Mouse (Mus musculus) liver, embryonic 12.5 days (tissue): Measurements from ENCODE around the gene Acta2. TPM values are rescaled to one million over a fixed set of nuclear protein-coding genes. Genes with fewer than 3 reads are reported as not detected.

Experiments
- ATAC-seq: fragments of 200-750 bp; cut with Nextera tagmentation; 2 replicates; pipeline ENCODE4 v1.8.0; 2017; ENCODE audit warnings: moderate number of reproducible peaks, mild to moderate bottlenecking, moderate library complexity
- H3K27ac ChIP-seq: fragments of 300-500 bp; sonication (generic); 2 replicates; pipeline ENCODE4 v1.5.1; 2016; ENCODE audit warnings: mild to moderate bottlenecking
- H3K27me3 ChIP-seq: fragments of 300-500 bp; sonication (generic); replicated peaks from 2 replicates; pipeline ENCODE4 v1.6.1; 2016; ENCODE audit warnings: mild to moderate bottlenecking, moderate library complexity
- H3K36me3 ChIP-seq: fragments of 300-500 bp; sonication (generic); 2 replicates; pipeline ENCODE4 v1.6.1; 2016; ENCODE audit warnings: mild to moderate bottlenecking, moderate library complexity
- H3K4me1 ChIP-seq: fragments of 300-500 bp; sonication (generic); 2 replicates; pipeline ENCODE4 v1.6.1; 2016
- H3K4me2 ChIP-seq: fragments of 300-500 bp; sonication (generic); 2 replicates; pipeline ENCODE4 v1.6.1; 2016; ENCODE audit warnings: mild to moderate bottlenecking, moderate library complexity
- H3K4me3 ChIP-seq: fragments of 300-500 bp; sonication (generic); 2 replicates; pipeline ENCODE4 v1.5.1; 2016; ENCODE audit warnings: mild to moderate bottlenecking, moderate library complexity
- H3K9ac ChIP-seq: fragments of 300-500 bp; sonication (generic); 2 replicates; pipeline ENCODE4 v1.6.1; 2016; ENCODE audit warnings: mild to moderate bottlenecking, moderate library complexity
- H3K9me3 ChIP-seq: fragments of 300-500 bp; sonication (generic); replicated peaks from 2 replicates; pipeline ENCODE4 v1.6.1; 2016; ENCODE audit warnings: mild to moderate bottlenecking, moderate library complexity
- WGBS: fragments of 180-500 bp; shearing (Covaris S2); methylation state at CpG from one replicate; pipeline ENCODE4 v1.1.7; 2016; ENCODE audit not compliant: insufficient replicate concordance; 5-methylcytosine and 5-hydroxymethylcytosine counted together
- polyA plus RNA-seq: library from polyadenylated mRNA; unstranded; fragments of >200 nt; fragmentation: Nextera tagmentation; extraction: Ambion mirVana; gene quantifications from 2 replicates; pipeline ENCODE4 v1.2.1, GENCODE M21; 2016

Gene Acta2
- polyA plus RNA-seq, 1 experiment from 2014 or later, result 26.4 TPM

- no peaks in the 10 kb centered on the region for H3K9me3 ChIP-seq
Observed at GRCm38 (mm10) chr19:34289948-34290789, 34.8 kb upstream of the Acta2 start, which contains the start of gene Fas. TSS of gene Fas (plus strand) at chr19:34290666.

GRCm38 (mm10) chr19:34288696-34289095, 33.3 kb upstream of the Acta2 start:
- Histone ChIP-seq H3K27me3 (peaks cover 10% of the 10 kb centered on the region), H3K36me3 (no peaks in the 10 kb centered on the region), H3K4me3 (no peak overlapping the region), H3K27ac (no peak overlapping the region), H3K4me2 (no peak overlapping the region), H3K9me3 (no peaks in the 10 kb centered on the region), H3K4me1 (peaks cover 10% of the 10 kb centered on the region; the same call in 1 of the 2 replicates), H3K9ac (no peak overlapping the region)
- 86% methylated on average over 1 of the region's 1 CpGs for WGBS
- ATAC-seq, result no peak

More at GRCm38 (mm10) chr19:34289948-34290789, 34.8 kb upstream of the Acta2 start, which contains the start of gene Fas:
- ATAC-seq, result peak; percentile 85
- Histone ChIP-seq H3K36me3 (no peaks in the 10 kb centered on the region), H3K4me1 (peaks cover 10% of the 10 kb centered on the region; the same call in 1 of the 2 replicates), H3K9ac (peak within 1 kb of the TSS; percentile 51), H3K4me3 (peak within 1 kb of the TSS; percentile 50), H3K27me3 (peaks cover 10% of the 10 kb centered on the region), H3K4me2 (peak within 1 kb of the TSS; percentile 74), H3K27ac (no peak within 1 kb of the TSS)
- WGBS, result 4% methylated on average over 19 of the region's 19 CpGs

- Histone ChIP-seq H3K36me3 (no peaks in the 10 kb centered on the region), H3K4me1 (peaks cover 10% of the 10 kb centered on the region; the same call in 1 of the 2 replicates), H3K9me3 (no peaks in the 10 kb centered on the region), H3K9ac (no peak overlapping the region), H3K27ac (no peak overlapping the region), H3K4me3 (no peak overlapping the region), H3K4me2 (no peak overlapping the region), H3K27me3 (peaks cover 8% of the 10 kb centered on the region)
- WGBS, result 53% methylated on average over 13 of the region's 13 CpGs
- no peak for ATAC-seq
Observed at GRCm38 (mm10) chr19:34287656-34288415, 32.4 kb upstream of the Acta2 start.

DNA sequence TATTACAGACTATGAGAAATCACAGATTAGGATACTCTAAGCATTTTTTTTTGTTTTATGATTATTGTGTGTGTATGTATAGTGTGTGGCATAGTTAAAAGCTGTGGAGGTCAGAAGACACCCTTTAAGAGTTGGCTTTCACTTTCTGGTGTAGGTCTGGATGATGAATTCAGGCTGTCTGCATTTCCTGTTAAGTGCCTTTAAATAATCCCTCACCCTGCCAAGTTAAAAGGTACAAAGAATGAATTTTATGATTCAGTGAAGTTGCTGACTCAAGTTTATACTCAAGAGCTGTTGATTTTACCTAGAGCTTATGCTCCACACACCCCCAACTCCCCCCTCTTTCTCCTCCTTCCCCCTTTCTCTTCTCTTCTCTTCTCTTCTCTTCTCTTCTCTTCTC, 31.8 kb upstream of the Acta2 start:
- Histone ChIP-seq H3K9me3 (no peaks in the 10 kb centered on the region), H3K4me1 (peaks cover 10% of the 10 kb centered on the region; the same call in 1 of the 2 replicates), H3K9ac (no peak overlapping the region), H3K27me3 (peaks cover 5% of the 10 kb centered on the region; the same call in 1 of the 2 replicates), H3K36me3 (no peaks in the 10 kb centered on the region), H3K4me2 (no peak overlapping the region), H3K27ac (no peak overlapping the region), H3K4me3 (no peak overlapping the region)
- no peak for ATAC-seq

DNA sequence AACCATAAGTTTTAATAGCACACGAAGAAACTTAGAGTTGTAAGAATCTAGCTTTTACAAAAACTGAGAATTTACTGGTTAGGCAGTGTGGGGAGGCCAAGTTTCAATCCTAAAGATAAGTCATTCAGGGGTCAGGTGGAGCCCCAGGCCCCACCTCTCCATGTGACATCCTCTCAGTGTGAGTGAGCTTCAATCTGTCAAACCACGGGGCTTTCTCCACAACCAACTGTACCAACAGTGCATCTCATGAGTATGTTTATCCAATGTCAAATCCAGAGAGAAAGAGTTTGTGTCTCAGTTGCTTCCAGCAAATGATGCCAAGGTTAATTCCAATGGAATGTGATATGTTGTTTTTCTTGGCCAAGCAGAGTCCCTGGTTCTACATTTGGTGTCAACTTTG, 29.4 kb upstream of the Acta2 start:
- 34% methylated on average over 2 of the region's 2 CpGs for WGBS
- Histone ChIP-seq H3K4me3 (no peak overlapping the region), H3K27ac (no peak overlapping the region), H3K4me1 (no peaks in the 10 kb centered on the region), H3K27me3 (no peaks in the 10 kb centered on the region), H3K4me2 (no peak overlapping the region), H3K9me3 (no peaks in the 10 kb centered on the region), H3K9ac (no peak overlapping the region), H3K36me3 (no peaks in the 10 kb centered on the region)
- no peak for ATAC-seq

DNA sequence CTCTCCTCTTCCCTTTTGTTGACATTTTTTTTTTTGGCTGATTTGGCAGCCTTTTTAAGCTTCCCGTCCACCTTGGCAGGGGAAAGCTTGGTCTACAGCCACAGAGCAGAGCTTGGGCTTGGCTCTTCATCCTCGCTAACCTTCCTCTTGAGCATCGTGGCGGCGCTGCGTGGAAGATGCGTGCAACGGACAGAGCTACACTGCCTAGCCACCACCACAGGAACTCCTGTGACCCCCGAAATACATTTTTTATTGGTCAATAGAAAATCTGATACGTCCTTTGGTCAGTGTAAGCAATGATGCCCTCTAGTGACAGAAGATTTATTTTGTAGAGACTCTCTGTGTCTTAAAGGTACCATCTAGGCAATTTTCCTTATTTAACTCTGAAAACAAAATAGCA, 29.0 kb upstream of the Acta2 start:
- no peaks in the 10 kb centered on the region for H3K9me3 ChIP-seq
- ATAC-seq, result no peak
- no peaks in the 10 kb centered on the region for H3K27me3 ChIP-seq
- no peak overlapping the region for H3K9ac ChIP-seq
- 40% methylated on average over 10 of the region's 10 CpGs for WGBS
- H3K27ac ChIP-seq, result no peak overlapping the region
- H3K4me3 ChIP-seq, result no peak overlapping the region
- no peaks in the 10 kb centered on the region for H3K4me1 ChIP-seq
- 0 out of 2 replicates have a peak overlapping the region, but pooled peaks have one; percentile 6 for H3K4me2 ChIP-seq
- no peaks in the 10 kb centered on the region for H3K36me3 ChIP-seq

DNA sequence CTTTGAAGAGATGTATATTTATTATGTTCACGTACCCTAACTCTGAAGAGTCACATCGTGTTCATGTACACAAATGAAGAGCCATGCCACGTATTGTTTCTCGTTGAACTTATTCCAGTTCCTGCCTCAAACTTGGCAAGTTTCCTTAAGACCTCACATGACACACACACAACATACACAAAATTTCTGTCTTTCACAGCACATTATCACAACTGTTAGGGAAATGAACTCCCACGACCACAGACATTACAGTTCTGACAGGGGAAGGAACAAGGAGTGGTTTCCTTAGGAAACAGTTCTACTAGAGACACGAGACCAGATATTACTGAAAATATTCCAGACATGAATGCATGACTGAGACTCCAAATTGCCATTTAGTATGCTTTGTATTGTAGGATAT, 28.2 kb upstream of the Acta2 start:
- Histone ChIP-seq H3K4me3 (no peak overlapping the region), H3K4me2 (no peak overlapping the region), H3K27ac (no peak overlapping the region), H3K4me1 (no peaks in the 10 kb centered on the region), H3K9ac (no peak overlapping the region), H3K36me3 (no peaks in the 10 kb centered on the region), H3K9me3 (no peaks in the 10 kb centered on the region), H3K27me3 (no peaks in the 10 kb centered on the region)
- ATAC-seq, result no peak
- WGBS, result 51% methylated on average over 6 of the region's 6 CpGs

GRCm38 (mm10) chr19:34278078-34278477, 22.7 kb upstream of the Acta2 start:
- Histone ChIP-seq H3K36me3 (no peaks in the 10 kb centered on the region), H3K9me3 (no peaks in the 10 kb centered on the region), H3K4me3 (no peak overlapping the region), H3K27me3 (no peaks in the 10 kb centered on the region), H3K4me2 (no peak overlapping the region), H3K9ac (no peak overlapping the region), H3K4me1 (no peaks in the 10 kb centered on the region), H3K27ac (no peak overlapping the region)
- WGBS, result 77% methylated on average over 3 of the region's 3 CpGs
- no peak for ATAC-seq

DNA sequence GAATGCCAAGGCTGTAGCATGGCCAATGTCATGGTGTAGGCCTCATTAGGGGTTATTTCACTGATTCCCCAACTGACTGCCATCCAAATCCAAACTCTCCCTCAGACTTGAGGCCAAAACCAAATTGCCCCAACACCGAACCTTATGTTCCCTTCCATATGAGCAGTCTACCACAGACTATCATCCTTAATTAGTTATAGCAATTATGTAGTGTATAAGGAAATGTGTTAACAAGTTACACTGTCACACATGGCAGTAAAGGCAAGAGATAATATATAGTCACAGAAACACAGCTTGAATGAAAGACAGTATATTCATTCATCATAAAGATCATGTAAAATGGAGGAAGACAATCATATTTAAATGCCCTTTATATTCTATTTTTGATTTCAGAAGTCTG, 17.7 kb upstream of the Acta2 start:
- H3K27me3 ChIP-seq, result no peaks in the 10 kb centered on the region
- no peak overlapping the region for H3K4me2 ChIP-seq
- H3K36me3 ChIP-seq, result no peaks in the 10 kb centered on the region
- H3K4me3 ChIP-seq, result no peak overlapping the region
- H3K4me1 ChIP-seq, result no peaks in the 10 kb centered on the region
- H3K9ac ChIP-seq, result no peak overlapping the region
- H3K9me3 ChIP-seq, result no peaks in the 10 kb centered on the region
- ATAC-seq, result no peak
- WGBS, result 79% methylated on average over 1 of the region's 1 CpGs
- H3K27ac ChIP-seq, result no peak overlapping the region

DNA sequence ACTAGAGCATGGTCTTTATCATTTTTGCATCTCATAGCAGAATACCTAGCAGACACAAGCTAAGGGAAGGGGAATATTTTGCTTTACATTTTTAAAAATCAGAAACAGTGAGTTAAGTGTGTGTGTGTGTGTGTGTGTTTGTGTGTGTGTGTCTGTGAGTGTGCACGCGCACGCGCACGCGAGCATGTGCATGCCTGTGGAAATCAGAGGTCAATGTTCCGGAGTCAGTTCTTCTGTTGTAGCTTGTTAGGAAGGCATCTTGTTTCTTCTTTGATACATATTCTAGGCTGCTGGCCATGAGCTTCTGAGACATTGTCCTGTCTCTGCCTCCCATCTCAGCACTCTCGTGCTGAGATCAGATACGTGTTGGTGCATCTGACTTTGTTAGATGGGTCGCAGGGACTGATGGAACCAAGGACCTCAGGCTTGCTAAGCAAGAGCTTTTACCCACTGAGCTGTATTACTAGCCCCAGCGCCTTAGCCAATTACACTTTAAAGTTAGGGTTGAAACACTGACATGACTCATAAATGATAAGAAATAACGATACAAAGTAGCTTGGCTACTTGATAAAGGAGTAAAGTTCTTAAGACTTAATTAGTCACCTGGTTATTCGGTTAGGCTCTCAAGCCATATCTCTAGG, 15.6 kb upstream of the Acta2 start:
- no peaks in the 10 kb centered on the region for H3K36me3 ChIP-seq
- no peak for ATAC-seq

GRCm38 (mm10) chr19:34270106-34270726, 14.8 kb upstream of the Acta2 start:
- WGBS, result 71% methylated on average over 11 of the region's 11 CpGs
- no peak for ATAC-seq

More for the DNA sequence above, 15.6 kb upstream of the Acta2 start:
- H3K9me3 ChIP-seq, result no peaks in the 10 kb centered on the region
- H3K4me2 ChIP-seq, result no peak overlapping the region
- no peaks in the 10 kb centered on the region for H3K4me1 ChIP-seq
- H3K27ac ChIP-seq, result no peak overlapping the region
- WGBS, result 84% methylated on average over 13 of the region's 13 CpGs
- no peak overlapping the region for H3K9ac ChIP-seq
- H3K27me3 ChIP-seq, result no peaks in the 10 kb centered on the region
- no peak overlapping the region for H3K4me3 ChIP-seq

More at GRCm38 (mm10) chr19:34270106-34270726, 14.8 kb upstream of the Acta2 start:
- H3K9ac ChIP-seq, result no peak overlapping the region
- no peak overlapping the region for H3K4me2 ChIP-seq
- H3K27me3 ChIP-seq, result no peaks in the 10 kb centered on the region
- H3K4me3 ChIP-seq, result no peak overlapping the region
- no peaks in the 10 kb centered on the region for H3K36me3 ChIP-seq
- H3K4me1 ChIP-seq, result no peaks in the 10 kb centered on the region
- no peak overlapping the region for H3K27ac ChIP-seq
- no peaks in the 10 kb centered on the region for H3K9me3 ChIP-seq
